Mouse (Mus musculus) liver, adult 2 months (tissue): ENCODE data around the gene H2al1k. TPM values are rescaled to one million over a fixed set of nuclear protein-coding genes. Genes with fewer than 3 reads are reported as not detected.
"Not testable (repeated sequence)": the region's sequence is repeated elsewhere in the genome, so short reads cannot be mapped to it uniquely, and the experiment has no call there.

Experiments
- DNase-seq: peaks from one replicate; pipeline ENCODE4 v3.0.0-alpha.2; 2011; ENCODE audit warnings: low read depth, low spot score; ENCODE audit errors: extremely low read depth
- H3K27ac ChIP-seq: fragments of 200-500 bp; replicated peaks from 2 replicates; pipeline ENCODE4 v1.5.1; 2012; ENCODE audit warnings: low read depth, mild to moderate bottlenecking, control low read depth, inconsistent platforms, low read length; ENCODE audit not compliant: insufficient read depth
- H3K27me3 ChIP-seq: fragments of 200-500 bp; 2 replicates; pipeline ENCODE4 v1.6.1; 2012; ENCODE audit warnings: mild to moderate bottlenecking, moderate library complexity, low read length, inconsistent platforms; ENCODE audit not compliant: control insufficient read depth, insufficient read depth
- H3K36me3 ChIP-seq: fragments of 200-500 bp; 2 replicates; pipeline ENCODE4 v1.6.1; 2012; ENCODE audit warnings: low read length, inconsistent platforms; ENCODE audit not compliant: control insufficient read depth, insufficient read depth
- H3K4me1 ChIP-seq: fragments of 200-500 bp; 2 replicates; pipeline ENCODE4 v1.6.1; 2011; ENCODE audit warnings: low read length; ENCODE audit not compliant: control insufficient read depth, insufficient read depth
- H3K4me3 ChIP-seq: fragments of 200-500 bp; 2 replicates; pipeline ENCODE4 v1.5.1; 2011; ENCODE audit warnings: low read depth, mild to moderate bottlenecking, control low read depth, low read length, moderate library complexity; ENCODE audit not compliant: insufficient read depth
- H3K79me2 ChIP-seq: fragments of 200-500 bp; 2 replicates; pipeline ENCODE4 v1.6.1; 2012; ENCODE audit warnings: inconsistent platforms, mild to moderate bottlenecking, low read length, moderate library complexity; ENCODE audit not compliant: control insufficient read depth, insufficient read depth
- H3K9ac ChIP-seq: fragments of 200-500 bp; 2 replicates; pipeline ENCODE4 v1.6.1; 2012; ENCODE audit warnings: low read depth, mild to moderate bottlenecking, control low read depth, inconsistent platforms, low read length
- CTCF ChIP-seq: fragments of 200-500 bp; IDR thresholded peaks from 2 replicates; pipeline ENCODE4 v1.5.1; 2011; ENCODE audit warnings: low read depth, low read length, control low read depth
- WGBS: fragments of 180-500 bp; shearing (Covaris S2); methylation state at CpG from one replicate; pipeline ENCODE4 v1.1.7; 2018; 5-methylcytosine and 5-hydroxymethylcytosine counted together
- polyA plus RNA-seq: library from polyadenylated mRNA; depleted of rRNA; stranded (reverse); fragments of >200 nt; gene quantifications from 2 replicates; pipeline ENCODE4 v1.2.3, GENCODE M21; 2012; rRNA removed
- total RNA-seq: library from RNA; depleted of rRNA; stranded (reverse); fragments of >200 nt; gene quantifications from 2 replicates; pipeline ENCODE4 v1.2.3, GENCODE M21; 2014; rRNA removed

The H2al1k gene
- total and polyA plus RNA-seq, 2 experiments = 0.83 TPM; not detected in 1

- 0 out of 2 replicates have a peak, but pooled peaks have one; percentile 4 for TF ChIP-seq CTCF
- not testable (repeated sequence) for H3K79me2 ChIP-seq, H3K27me3 ChIP-seq, DNase-seq, H3K4me1 ChIP-seq, H3K27ac ChIP-seq, H3K4me3 ChIP-seq, H3K9ac ChIP-seq, H3K36me3 ChIP-seq
- 17% methylated on average over 2 of the region's 2 CpGs for WGBS
Measured at GRCm38 (mm10) chrX:9374012-9374411, 23.6 kb downstream of the H2al1k start.

- H3K4me1 ChIP-seq, DNase-seq, H3K27ac ChIP-seq, H3K36me3 ChIP-seq, H3K27me3 ChIP-seq, H3K79me2 ChIP-seq, H3K4me3 ChIP-seq, H3K9ac ChIP-seq: not testable (repeated sequence)
Measured at GRCm38 (mm10) chrX:9375927-9376326, 25.5 kb downstream of the H2al1k start.

Other genes starting within 250 kb of the H2al1k start
- gene 4930402K13Rik, start 246.1 kb upstream of the H2al1k start, total RNA-seq = not detected in 2 replicates
- gene 4930402K13Rik, start 246.1 kb upstream of the H2al1k start, polyA plus RNA-seq = not detected in 2 replicates
- gene Lancl3, start 150.7 kb upstream of the H2al1k start, total RNA-seq = 0.09 TPM in 1 of 2 replicates, not detected in the other
- gene Lancl3, start 150.7 kb upstream of the H2al1k start, polyA plus RNA-seq = 0.02 TPM in 1 of 2 replicates, not detected in the other
- gene Gm14862, start 93.7 kb upstream of the H2al1k start, total RNA-seq = not detected in 2 replicates
- gene Gm14862, start 93.7 kb upstream of the H2al1k start, polyA plus RNA-seq = not detected in 2 replicates
- 1.8 and 2.3 TPM in 2 replicates for gene Xk, start 77.9 kb upstream of the H2al1k start, total RNA-seq
- 2.0 and 2.2 TPM in 2 replicates for gene Xk, start 77.9 kb upstream of the H2al1k start, polyA plus RNA-seq
- 0.37 and 0.60 TPM in 2 replicates for gene H2al1m, start 66.9 kb upstream of the H2al1k start, total RNA-seq
- gene H2al1m, start 66.9 kb upstream of the H2al1k start, polyA plus RNA-seq = 0.24 TPM in 1 of 2 replicates, not detected in the other
- gene Cybb, start 137.1 kb downstream of the H2al1k start, total RNA-seq = 9.8 and 10.4 TPM in 2 replicates
- gene Cybb, start 137.1 kb downstream of the H2al1k start, polyA plus RNA-seq = 1.1 and 1.3 TPM in 2 replicates
- gene H2al1o, start 221.8 kb downstream of the H2al1k start, total RNA-seq = not detected in 2 replicates
- gene H2al1o, start 221.8 kb downstream of the H2al1k start, polyA plus RNA-seq = not detected in 2 replicates